Mouse (Mus musculus): Measurements from ENCODE around the gene Olfr455.
A peak's percentile ranks its signal among the peaks of the same experiment; 100 is the strongest.

Gene Olfr455

DNA sequence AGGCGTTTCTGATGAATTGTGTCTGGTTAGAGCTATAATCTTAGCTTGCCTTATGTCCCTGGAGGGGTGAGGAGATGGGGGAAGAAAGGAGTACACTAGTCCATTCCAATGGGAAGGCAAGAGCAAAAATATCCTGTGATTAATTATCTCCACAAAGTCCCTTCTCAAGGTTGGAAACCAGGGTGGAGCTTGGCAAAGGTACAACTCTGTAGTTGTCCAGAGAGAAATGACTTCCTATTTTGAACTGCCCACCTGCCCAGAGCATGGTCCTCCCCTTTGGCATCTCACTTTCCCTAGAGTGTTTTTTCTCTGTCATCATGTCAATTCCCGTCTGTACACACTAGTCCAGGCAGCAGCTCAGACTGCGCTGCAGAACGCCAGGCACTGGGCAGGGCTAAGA lies at the start of gene Olfr455:
Gene Olfr455 (minus strand): TSS at position 127 of the 400 bp plus-strand sequence.
- no peak for DNase-seq (ENCODE audit: low read depth, low spot score)

- DNase-seq (ENCODE audit: low read depth, low spot score) = no peak
Measured at GRCm38 (mm10) chr6:42593138-42593882, 45.9 kb upstream of the Olfr455 start.

- no peak for DNase-seq (ENCODE audit: low read depth, low spot score)
Measured at GRCm38 (mm10) chr6:42586569-42586968, 39.2 kb upstream of the Olfr455 start.

- DNase-seq (ENCODE audit: low read depth, low spot score) = peak; percentile 53
Measured at GRCm38 (mm10) chr6:42583488-42583872, 36.1 kb upstream of the Olfr455 start.

- DNase-seq (ENCODE audit: low read depth, low spot score) = no peak
Measured at GRCm38 (mm10) chr6:42582741-42583487, 35.5 kb upstream of the Olfr455 start.

DNA sequence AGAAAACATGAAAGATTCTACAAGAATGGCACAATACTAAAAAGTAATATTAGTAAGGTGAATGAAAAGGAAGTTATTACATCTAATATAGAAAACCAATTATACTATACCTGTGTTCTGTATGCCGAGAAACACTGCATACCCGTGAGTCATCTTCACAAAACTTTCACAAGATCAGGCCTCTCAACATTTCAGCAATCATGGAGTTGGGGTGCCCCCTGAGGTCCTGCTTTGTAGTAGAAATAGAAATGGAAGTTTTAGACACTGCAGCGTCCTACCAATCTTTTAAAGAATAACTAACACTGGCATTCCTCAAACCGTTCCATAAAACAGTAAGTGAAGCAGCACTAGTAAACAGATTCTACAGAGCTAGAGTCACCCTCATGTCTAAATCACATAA lies 31.3 kb upstream of the Olfr455 start:
- DNase-seq (ENCODE audit: low read depth, low spot score) = no peak

DNA sequence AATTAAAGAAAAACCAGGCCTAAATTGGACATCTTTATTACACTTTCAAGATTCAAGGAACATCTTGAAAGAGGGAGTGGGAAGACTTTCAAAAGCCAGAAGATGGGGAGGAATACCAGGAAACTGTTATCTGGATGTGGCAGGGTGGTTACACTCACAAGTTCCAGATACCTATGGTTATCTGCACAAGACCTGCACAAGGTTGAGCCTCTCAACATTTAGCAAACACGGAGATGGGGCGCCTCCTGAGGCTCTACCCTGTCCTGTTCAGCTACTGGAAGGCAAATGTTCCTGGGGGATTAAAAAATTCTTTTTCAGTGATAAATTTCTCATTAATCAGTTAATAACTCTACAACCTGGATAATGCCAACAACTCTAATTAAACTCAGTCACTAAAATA lies 30.0 kb upstream of the Olfr455 start:
- no peak for DNase-seq (ENCODE audit: low read depth, low spot score)

GRCm38 (mm10) chr6:42568205-42568604 lies 20.8 kb upstream of the Olfr455 start:
- no peak for DNase-seq (ENCODE audit: low read depth, low spot score)

- DNase-seq (ENCODE audit: low read depth, low spot score) = no peak
Measured at GRCm38 (mm10) chr6:42566076-42566598, 18.8 kb upstream of the Olfr455 start.

- DNase-seq (ENCODE audit: low read depth, low spot score) = no peak
Measured at GRCm38 (mm10) chr6:42562280-42562679, 14.9 kb upstream of the Olfr455 start.

DNA sequence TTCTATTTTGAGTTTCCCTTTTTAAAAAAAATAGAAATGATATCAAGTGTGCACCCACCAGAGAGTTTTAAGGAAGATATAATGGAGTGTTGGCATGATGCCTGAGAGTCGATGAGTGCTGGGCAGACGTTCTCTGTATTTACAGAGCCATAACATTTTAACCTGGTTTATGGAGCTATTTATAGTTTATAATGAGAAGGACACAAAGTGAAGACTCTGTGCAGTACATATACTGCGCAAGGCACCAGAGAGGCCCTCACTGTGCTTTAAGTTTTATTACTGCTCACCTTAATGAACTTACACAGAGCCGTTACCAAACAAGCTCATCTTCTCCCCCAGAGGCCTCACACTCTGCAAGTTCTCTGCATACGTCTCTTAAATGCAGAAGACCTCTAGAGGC lies 13.5 kb upstream of the Olfr455 start:
- DNase-seq (ENCODE audit: low read depth, low spot score) = no peak

GRCm38 (mm10) chr6:42558641-42559040 lies 11.3 kb upstream of the Olfr455 start:
- no peak for DNase-seq (ENCODE audit: low read depth, low spot score)

DNA sequence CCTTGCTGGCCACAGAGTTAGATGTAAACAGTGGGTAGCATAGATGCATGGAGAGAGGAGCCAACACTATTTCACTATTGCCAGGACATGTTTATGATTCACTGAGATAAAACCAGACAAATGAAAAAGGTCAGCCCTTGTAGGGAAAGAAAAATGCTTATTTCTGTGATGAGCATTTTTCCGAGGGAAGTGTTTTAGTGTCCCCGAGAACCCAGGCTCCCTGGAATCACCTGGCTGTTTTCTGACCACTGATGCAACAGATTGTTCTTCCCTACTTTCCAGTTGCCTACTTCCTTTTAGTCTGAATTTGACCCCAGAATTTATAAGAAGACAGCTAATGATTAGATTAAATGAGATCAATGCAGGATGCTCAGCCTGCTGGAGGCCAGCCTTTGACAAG lies 1.2 kb downstream of the Olfr455 start:
- no peak for DNase-seq (ENCODE audit: low read depth, low spot score)

DNA sequence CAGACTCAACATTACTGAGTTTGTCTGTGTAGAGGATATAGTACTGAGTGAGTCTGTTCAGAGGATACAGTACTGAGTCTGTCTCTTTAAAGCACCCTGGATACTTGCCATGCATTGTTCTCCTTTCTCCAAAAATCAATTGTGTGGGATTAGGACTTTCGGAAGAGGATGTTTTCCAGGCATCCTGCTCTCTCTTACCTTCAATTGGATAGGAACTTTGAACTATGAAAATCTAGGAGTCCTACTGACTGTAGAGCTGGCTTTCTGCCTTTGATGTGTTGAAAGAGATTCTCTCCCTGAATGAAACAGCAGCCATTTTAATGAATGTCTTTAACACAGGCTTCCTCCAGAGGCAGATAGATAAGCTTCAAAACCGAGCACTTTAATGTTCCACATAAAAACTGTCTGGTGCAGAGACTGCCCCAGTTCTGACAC lies 1.9 kb downstream of the Olfr455 start:
- no peak for DNase-seq (ENCODE audit: low read depth, low spot score)

GRCm38 (mm10) chr6:42544846-42545245 lies 2.5 kb downstream of the Olfr455 start:
- DNase-seq (ENCODE audit: low read depth, low spot score) = no peak

DNA sequence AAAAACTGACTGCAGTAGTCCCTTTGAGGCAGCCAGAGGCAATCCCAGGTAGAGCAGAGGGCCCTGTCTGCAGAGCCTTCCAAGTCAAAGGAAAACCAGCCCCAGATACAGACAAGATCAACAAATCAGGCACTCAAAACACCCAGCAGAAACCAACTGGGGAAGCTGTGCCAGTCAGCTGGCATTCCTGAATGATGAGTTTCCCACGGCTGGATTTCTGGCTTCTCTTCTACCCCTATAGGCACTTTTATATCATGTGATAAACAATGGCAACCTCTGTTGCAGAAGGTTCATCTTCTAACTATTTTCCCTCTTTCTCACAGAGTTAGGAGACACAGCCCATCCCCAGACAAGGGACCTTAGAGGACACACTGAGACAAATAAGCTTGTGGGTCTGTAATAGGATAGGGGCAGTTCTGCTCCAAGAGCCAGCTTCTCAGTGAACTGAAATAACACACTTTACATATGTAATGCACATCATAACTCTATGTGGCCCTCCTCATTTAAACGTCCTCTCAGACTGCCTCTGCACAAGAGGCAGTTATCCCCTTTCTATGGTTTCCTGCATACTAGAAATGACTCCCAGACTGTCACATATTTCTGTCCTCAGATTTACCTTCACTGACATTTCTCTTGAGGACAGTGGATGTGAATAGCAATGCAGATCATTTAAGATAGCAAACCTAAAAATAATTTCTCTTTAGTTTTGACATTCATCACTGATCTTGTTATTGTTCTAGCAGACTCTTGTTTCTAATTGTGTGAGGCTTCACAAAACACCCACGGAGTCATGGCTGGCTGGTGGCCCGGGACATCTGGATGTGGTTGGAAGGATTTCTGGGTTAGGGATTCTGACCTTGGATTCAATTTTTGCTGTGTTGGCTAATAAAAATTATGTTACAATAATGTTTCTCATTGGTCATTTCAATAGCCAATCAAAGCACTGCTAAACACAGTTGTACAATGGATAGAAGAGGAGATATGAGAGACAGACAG lies 5.1 kb downstream of the Olfr455 start:
- DNase-seq (ENCODE audit: low read depth, low spot score) = no peak

- no peak for DNase-seq (ENCODE audit: low read depth, low spot score)
Measured at GRCm38 (mm10) chr6:42540681-42541080, 6.7 kb downstream of the Olfr455 start.

DNA sequence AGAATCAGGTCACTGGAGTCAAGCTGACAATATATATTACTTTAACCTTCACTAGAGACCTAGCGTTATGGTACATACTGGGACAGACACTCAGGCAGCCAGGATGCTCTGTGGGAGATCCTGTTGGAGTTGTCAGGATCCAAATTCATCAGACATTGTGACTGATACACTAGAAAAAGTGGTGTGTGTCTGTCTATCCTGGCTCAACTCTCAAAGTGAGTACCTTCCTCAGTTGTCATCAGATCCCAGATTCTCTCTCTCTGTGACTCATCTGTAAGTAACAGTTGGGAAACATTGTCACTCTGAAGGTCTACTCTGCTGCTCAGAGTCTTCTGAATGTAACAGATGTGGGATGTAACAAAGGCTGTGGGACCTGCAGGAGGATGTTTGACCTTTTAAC lies 7.7 kb downstream of the Olfr455 start:
- DNase-seq (ENCODE audit: low read depth, low spot score) = no peak

GRCm38 (mm10) chr6:42513461-42513860 lies 33.9 kb downstream of the Olfr455 start:
- DNase-seq (ENCODE audit: low read depth, low spot score) = no peak

DNA sequence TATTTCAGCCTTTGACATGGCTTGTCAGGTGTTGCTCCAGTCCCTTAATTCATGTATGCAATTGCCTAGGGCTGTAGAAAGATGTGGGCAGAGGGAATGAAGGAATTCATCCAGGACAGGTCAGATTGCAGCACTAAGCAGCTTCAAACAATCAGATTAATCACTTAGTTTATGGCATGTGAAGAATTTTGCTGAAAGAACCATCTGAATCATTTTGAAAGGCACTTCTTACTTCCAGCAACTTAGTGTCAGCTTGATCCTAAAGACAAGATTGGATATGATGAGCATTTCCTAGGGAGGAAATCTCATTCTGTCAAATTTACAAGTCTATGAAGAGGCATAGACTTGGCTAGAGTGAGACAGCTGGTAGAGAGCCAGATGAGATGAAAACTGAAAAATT lies 38.1 kb downstream of the Olfr455 start:
- DNase-seq (ENCODE audit: low read depth, low spot score) = no peak

- DNase-seq (ENCODE audit: low read depth, low spot score) = no peak
Measured at GRCm38 (mm10) chr6:42503478-42503877, 43.9 kb downstream of the Olfr455 start.

DNA sequence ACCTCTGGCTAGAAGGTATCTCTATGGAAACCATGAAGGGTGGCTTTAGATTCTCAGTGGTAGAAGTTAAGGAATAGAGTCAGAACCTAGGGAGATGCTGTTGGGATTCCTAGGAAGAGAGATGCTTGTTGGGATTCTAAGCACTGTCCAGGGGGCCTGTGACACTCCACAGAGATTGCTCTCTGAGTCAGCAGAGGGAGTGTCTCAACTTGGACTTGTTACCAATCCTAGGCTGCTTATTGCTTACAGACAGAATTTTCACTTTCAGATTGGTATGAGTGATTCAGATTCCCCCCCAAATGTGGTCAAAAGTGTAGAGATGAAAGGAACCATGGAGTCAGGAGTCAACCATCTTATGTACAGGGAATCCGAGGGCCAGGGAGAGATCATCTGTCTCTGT lies 57.7 kb downstream of the Olfr455 start:
- no peak for DNase-seq (ENCODE audit: low read depth, low spot score)

All from A20 (cell line).